ENCODE assay signal across 18 mouse cellular contexts in the genomic region with DNA sequence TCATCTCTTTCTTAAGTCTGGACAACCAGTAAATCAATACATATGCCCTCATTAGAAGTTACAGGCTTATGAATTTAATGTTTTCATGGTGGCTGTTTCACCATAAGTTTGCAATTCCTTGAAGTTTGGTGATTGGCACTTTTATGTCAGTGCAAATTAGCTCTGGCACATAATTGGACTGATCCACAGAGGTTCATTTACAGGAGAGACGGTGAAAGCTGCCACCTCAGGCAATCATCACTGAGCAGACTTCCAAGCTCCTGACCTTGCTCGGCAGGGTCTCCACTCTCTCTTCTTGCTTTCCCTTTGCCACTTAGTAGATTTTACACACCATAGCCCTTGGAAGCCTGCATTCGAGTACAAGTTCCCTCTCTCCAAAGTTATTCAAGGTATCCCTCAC.
DNase-seq lines count a peak whose midpoint lies in the region; ATAC-seq and TF ChIP-seq lines count a peak whose summit lies in the region.
"Had no signal": no experiment of that assay in that cellular context is flagged by ENCODE, and none has a peak within 500 bp of the region (broad histone marks: within the 10 kb centered on the region; RNA-seq: fewer than 3 reads in every experiment).

No protein-coding gene starts in this region.

- H3K27me3 ChIP-seq in forebrain, embryonic 15.5 days, result no peaks in the 10 kb centered on the region
- no peaks in the 10 kb centered on the region for H3K27me3 ChIP-seq in forebrain, postnatal 0 days (ENCODE audit: insufficient read depth, low read length)
- no peaks in the 10 kb centered on the region for H3K27me3 ChIP-seq in limb, embryonic 12.5 days
- H3K27me3 ChIP-seq in intestine, embryonic 16.5 days (replicated peaks; ENCODE audit: control insufficient read depth, insufficient read depth, low read length), result no peaks in the 10 kb centered on the region
- H3K27me3 ChIP-seq: embryonic facial prominence, embryonic 13.5 days; heart, embryonic 12.5 days had no signal

- no peak for DNase-seq in forebrain, postnatal 0 days
- DNase-seq in hindlimb bud, embryonic 11.5 days (ENCODE audit: extremely low spot score, low read depth, low spot score), result peak; percentile 35
- DNase-seq: adrenal gland, adult 8-10 months; adrenal gland, postnatal 36 days; cerebellum, adult 11 months; cerebellum, adult 8-10 months; cerebellum, postnatal 14 days; gastrocnemius, postnatal 14 days; heart, adult 2 months had no signal

- H3K4me3 ChIP-seq in forebrain, embryonic 15.5 days, result no peak overlapping the region
- no peak overlapping the region for H3K4me3 ChIP-seq in forebrain, postnatal 0 days (ENCODE audit: low read depth, low read length)
- H3K4me3 ChIP-seq in limb, embryonic 12.5 days (replicated peaks), result no peak overlapping the region
- no peak overlapping the region for H3K4me3 ChIP-seq in intestine, embryonic 16.5 days (ENCODE audit: low read length)
- H3K4me3 ChIP-seq: embryonic facial prominence, embryonic 13.5 days; heart, adult 2 months; heart, embryonic 12.5 days; hindbrain, embryonic 10.5 days had no signal

- ATAC-seq in forebrain, embryonic 15.5 days (replicated peaks), result 0 out of 2 replicates have a peak, but pooled peaks have one; percentile 18
- ATAC-seq in forebrain, postnatal 0 days, result no peak
- no peak for ATAC-seq in limb, embryonic 12.5 days (ENCODE audit: insufficient number of reproducible peaks, insufficient read depth, low FRiP score, low TSS enrichment, low read depth)
- ATAC-seq in erythroblast, adult 5-6 weeks (replicated peaks; ENCODE audit: low FRiP score, poor library complexity, severe bottlenecking), result no peak
- no peak for ATAC-seq in intestine, embryonic 16.5 days
- ATAC-seq: intestine, postnatal 0 days had no signal

- WGBS in forebrain, embryonic 15.5 days, result 33% methylated on average over 3 of the region's 3 CpGs
- WGBS in forebrain, postnatal 0 days, result 30% methylated on average over 3 of the region's 3 CpGs
- 8% methylated on average over 3 of the region's 3 CpGs for WGBS in limb, embryonic 12.5 days
- 52% methylated on average over 3 of the region's 3 CpGs for WGBS in intestine, embryonic 16.5 days

- no peak overlapping the region for H3K9ac ChIP-seq in forebrain, embryonic 15.5 days (replicated peaks)
- H3K9ac ChIP-seq in forebrain, postnatal 0 days, result no peak overlapping the region
- H3K9ac ChIP-seq in limb, embryonic 12.5 days (replicated peaks), result no peak overlapping the region
- H3K9ac ChIP-seq in intestine, embryonic 16.5 days (ENCODE audit: low read depth, low read length), result no peak overlapping the region
- H3K9ac ChIP-seq: embryonic facial prominence, embryonic 13.5 days; heart, embryonic 12.5 days; hindbrain, embryonic 14.5 days had no signal

- H3K36me3 ChIP-seq in forebrain, embryonic 15.5 days, result no peaks in the 10 kb centered on the region
- no peaks in the 10 kb centered on the region for H3K36me3 ChIP-seq in forebrain, postnatal 0 days (ENCODE audit: insufficient read depth)
- no peaks in the 10 kb centered on the region for H3K36me3 ChIP-seq in limb, embryonic 12.5 days
- H3K36me3 ChIP-seq in intestine, embryonic 16.5 days (ENCODE audit: control insufficient read depth, insufficient read depth, low read length), result no peaks in the 10 kb centered on the region
- H3K36me3 ChIP-seq: embryonic facial prominence, embryonic 13.5 days; heart, embryonic 12.5 days; hindbrain, embryonic 10.5 days had no signal

- TF ChIP-seq CTCF in forebrain, postnatal 0 days (IDR thresholded peaks at IDR 0.05; ENCODE audit: low read depth), result no peak

- no peaks in the 10 kb centered on the region for H3K9me3 ChIP-seq in forebrain, embryonic 15.5 days
- H3K9me3 ChIP-seq in forebrain, postnatal 0 days (ENCODE audit: low read length), result no peaks in the 10 kb centered on the region
- H3K9me3 ChIP-seq in limb, embryonic 12.5 days, result no peaks in the 10 kb centered on the region
- no peaks in the 10 kb centered on the region for H3K9me3 ChIP-seq in intestine, embryonic 16.5 days (ENCODE audit: control insufficient read depth, low read length)
- H3K9me3 ChIP-seq: embryonic facial prominence, embryonic 13.5 days; heart, embryonic 12.5 days; hindbrain, embryonic 10.5 days had no signal

- peaks cover 17% of the 10 kb centered on the region for H3K4me1 ChIP-seq in forebrain, embryonic 15.5 days
- peaks cover 5% of the 10 kb centered on the region; the same call in 1 of the 2 replicates for H3K4me1 ChIP-seq in forebrain, postnatal 0 days (ENCODE audit: insufficient read depth)
- H3K4me1 ChIP-seq in limb, embryonic 12.5 days (replicated peaks), result peaks cover 18% of the 10 kb centered on the region
- H3K4me1 ChIP-seq in intestine, embryonic 16.5 days (ENCODE audit: control insufficient read depth, insufficient read depth, low read length), result no peaks in the 10 kb centered on the region
- H3K4me1 ChIP-seq: embryonic facial prominence, embryonic 13.5 days; heart, embryonic 12.5 days; hindbrain, embryonic 10.5 days had no signal

- no peak overlapping the region for H3K27ac ChIP-seq in forebrain, embryonic 15.5 days (replicated peaks)
- no peak overlapping the region for H3K27ac ChIP-seq in forebrain, postnatal 0 days (ENCODE audit: low read depth, low read length)
- H3K27ac ChIP-seq in limb, embryonic 12.5 days, result 0 out of 2 replicates have a peak overlapping the region, but pooled peaks have one; percentile 29
- H3K27ac ChIP-seq in intestine, embryonic 16.5 days (ENCODE audit: low read length), result no peak overlapping the region
- H3K27ac ChIP-seq: embryonic facial prominence, embryonic 13.5 days; heart, adult 2 months; hindbrain, embryonic 10.5 days; hindbrain, embryonic 14.5 days had no signal

- H3K4me2 ChIP-seq in forebrain, embryonic 15.5 days (replicated peaks), result no peak overlapping the region
- H3K4me2 ChIP-seq in forebrain, postnatal 0 days (ENCODE audit: low read depth), result no peak overlapping the region
- H3K4me2 ChIP-seq in limb, embryonic 12.5 days, result no peak overlapping the region
- H3K4me2 ChIP-seq in intestine, embryonic 16.5 days (ENCODE audit: low read depth, low read length), result no peak overlapping the region
- H3K4me2 ChIP-seq: embryonic facial prominence, embryonic 13.5 days; heart, embryonic 12.5 days; hindbrain, embryonic 14.5 days had no signal
